Mouse (Mus musculus): ENCODE results near the gene Agap3.

The Agap3 gene

DNA sequence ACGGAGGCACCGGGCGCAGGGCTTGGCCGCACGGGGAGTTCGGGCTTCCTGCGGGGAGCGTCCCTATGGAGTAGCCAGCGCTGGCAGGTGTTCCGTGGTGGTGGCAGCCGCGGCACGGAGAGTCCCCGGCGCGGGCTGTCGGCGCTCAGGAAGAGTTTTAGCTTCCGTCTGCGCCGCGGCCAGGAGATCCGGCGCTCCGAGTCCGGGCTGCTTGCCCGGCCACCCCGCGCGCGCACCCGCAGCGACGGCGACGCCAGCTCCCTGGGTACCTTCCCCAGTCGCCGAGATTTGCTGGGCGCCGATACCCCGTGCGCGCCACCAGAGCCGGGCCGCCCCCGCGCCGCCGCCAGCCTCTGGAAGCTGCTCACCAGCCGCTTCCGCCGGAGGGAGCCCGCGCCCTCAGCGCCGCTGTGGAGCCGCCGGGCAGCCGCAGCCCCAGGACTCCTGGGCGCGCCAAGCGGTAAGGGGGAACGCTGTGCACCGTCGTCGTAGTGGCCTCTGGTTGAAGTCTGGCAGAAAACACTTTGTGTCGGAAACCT is 22.8 kb downstream of the Agap3 start:
- DNase-seq (ENCODE audit: low spot score in 2 of 2) = peak in 1 of 2 experiments; percentile 67

DNA sequence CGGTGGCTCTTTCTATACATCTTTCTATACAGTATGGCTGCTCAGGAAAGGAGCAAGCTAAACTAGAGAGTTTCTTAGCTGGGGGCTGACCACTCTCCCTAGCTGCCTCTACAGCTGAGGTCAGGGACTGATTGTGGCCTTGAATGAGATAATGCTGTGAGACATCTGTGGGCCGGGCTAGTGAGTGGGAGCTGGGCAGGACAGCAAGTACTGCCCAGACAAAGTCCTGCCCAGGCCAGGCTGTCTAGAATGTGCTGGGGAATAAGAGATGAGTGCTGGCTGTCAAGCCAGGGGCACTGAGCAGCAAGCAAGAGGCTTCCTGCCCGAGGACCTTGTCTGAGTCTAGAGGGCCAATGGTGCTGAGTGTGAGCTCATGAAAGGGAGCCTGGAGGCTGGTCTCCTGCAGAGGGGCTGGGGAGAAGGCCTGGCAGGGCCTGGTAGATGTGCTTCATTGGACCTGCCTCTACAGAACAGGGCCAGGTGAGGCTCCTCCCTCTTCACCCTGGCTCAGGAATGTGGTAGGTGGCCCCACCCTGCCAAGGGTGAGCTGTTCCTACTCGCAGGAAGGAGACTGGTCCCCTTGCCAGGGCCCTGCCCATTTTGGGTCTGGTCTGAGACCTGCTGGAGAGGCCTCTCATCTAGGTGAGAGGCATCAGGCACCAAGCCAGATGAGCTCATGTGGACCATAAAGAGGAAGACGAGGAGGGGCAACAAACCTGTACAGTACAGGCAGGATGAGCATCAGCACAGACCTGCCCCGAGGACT is 23.7 kb downstream of the Agap3 start:
- no peak for DNase-seq (ENCODE audit: low spot score in 2 of 2)

DNA sequence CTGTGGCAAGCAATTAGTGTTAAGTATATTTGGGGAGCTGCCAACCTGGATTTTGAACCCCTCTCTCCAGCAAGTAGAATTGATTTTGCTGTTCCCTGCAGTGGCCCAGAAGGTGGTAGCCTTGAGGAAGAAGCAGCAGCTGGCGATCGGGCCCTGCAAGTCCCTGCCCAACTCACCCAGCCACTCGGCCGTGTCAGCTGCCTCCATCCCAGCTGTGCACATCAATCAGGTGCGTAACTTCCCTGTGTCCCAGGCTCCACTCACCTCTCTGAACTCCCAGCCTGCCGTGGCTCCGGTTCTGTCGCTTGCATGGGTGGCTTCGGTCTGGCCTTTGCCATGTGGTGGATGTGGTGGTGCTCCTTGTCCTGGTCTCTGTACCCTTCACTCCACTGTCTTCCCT is 25.9 kb downstream of the Agap3 start:
- no peak for DNase-seq (ENCODE audit: low spot score in 2 of 2)

DNA sequence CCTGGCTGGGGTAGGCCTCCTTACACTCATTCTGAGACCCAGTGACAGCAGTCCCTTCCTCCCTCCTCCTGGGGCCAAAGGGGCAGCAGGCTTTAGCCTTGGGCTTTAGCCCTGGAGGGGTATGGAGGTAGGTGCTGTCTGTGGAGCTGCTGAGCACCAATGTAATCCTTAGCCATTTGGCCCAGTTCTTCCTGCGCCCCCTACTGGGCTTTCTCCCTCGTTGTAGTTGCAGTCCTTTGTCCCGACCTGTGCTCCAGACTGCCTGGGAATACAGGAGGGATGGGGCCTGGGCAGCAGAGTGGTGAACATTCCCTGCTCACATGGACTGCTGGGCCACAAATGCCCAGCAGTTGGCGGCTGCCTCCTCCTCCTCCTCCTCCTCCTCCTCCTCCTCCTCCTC is 29.7 kb downstream of the Agap3 start:
- peak in 1 of 2 experiments; percentile 52 for DNase-seq (ENCODE audit: low spot score in 2 of 2)

DNA sequence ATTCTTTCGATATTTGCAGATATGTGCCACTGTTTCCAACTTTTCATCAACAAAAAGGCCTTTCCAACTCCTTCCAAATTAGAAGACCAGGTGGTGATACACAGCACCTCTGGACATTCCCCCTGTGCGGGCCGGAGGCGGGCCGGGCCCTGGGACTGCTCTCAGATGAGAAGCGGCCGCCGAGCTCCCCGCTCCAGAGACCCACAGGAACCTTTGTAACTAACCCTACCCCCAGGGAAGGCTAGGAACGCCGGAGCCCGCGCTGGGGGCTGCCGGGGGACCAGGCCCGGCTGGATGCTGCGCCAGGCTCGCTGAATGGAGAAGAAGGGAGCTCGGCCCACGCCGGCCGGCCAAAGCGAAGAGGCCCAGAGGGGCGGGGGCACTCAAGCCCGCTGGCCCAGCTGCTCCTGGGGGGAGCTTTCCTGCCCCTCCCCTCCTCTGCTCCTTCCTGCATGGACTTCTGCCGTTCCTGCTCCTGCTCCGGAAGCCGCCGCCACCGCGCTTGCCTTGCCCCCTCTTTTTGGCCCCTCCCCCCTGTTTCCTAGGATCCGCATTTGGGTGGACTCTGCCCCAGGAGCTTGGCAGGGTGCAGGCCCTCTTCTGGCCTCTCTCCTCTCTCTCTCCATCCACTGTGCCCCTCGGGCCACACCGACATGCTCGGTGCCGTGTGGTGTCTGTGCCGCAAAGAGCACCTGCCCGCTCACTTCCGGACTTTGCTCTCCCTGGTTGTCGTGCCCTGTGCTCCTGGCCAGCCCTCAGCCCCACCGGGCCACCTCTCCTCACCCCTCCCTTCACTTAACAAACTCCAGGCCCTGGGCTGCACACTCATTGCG is 30.5 kb downstream of the Agap3 start:
- DNase-seq (ENCODE audit: low spot score in 2 of 2) = no peak

DNA sequence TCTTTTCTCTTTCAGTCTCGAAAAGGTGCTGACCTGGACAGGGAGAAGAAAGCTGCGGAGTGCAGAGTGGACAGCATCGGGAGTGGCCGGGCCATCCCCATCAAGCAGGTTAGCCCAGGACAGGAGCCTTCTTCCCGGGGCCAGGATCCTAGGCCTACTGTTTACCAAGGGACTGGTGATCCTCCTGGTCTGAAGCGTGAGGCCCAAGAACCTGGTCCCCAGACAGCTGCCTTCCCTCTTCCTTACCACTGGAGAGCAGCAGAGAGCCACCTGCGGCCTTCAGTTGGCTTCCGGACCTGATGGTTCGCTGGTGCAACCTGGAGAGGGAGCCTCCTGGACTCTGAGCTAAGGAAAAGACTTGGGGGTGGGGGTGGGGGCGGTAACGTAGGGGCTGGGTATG is 31.3 kb downstream of the Agap3 start:
- peak in 1 of 2 experiments; percentile 69 for DNase-seq (ENCODE audit: low spot score in 2 of 2)

DNA sequence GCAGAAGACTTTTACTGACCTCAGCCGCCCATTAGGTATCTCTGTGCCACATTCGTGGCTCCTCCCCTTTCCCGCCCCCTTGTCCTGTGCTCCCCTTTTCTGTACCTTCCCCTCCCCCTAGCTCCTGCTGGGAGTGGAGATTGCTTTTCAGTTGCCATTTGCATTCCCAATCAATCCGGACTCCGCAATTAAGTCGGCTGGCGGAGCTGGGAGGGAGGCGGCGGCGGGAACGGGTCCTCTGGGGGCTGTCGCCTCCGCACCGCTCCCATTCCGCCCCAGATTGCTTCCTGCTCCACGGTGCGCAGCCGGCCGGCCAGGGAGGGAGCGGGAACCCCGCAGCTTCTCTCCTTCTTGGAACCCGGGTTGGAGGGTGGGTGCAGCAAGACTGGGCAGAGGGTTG is 33.0 kb downstream of the Agap3 start:
- no peak for DNase-seq (ENCODE audit: low spot score in 2 of 2)

DNA sequence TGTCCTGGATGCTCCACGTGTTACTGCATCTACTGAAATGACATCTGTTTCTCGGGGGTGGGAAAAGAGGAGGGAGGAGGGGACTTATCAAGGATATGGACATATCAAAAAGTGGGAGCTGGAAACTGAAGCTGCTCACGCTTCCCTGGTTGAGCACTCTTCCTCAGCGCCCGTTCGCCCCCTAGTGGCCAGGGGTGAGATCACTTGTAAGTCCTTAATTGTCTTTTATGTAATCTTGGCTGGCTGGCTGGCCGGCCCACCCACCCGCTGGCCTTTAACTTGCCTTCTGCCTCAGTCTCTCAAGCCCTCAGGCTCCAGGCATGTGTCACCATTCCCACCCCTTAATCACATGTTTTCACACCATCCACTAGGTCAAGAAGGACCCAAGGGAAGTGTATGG is 34.1 kb downstream of the Agap3 start:
- DNase-seq (ENCODE audit: low spot score in 2 of 2) = peak; percentile 73 to 82

DNA sequence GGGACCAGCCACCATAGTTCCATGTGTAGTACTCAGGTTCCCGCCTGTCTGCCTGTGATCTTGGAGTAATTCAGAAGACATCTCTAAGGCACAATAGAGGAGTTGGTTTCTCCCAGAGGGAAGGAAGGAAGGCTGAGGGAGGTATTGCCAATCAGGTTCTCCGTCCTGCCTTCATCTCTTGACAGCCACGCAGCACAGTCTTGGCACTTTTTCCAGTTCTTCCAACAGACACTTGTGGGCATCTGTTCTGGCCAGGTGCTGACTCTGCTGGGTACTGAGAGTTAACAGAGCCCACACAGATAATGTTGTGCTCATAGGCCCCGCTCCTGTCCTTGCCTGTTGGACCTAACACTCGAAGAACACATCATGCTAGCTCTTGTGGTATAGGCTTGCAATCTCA is 34.8 kb downstream of the Agap3 start:
- no peak for DNase-seq (ENCODE audit: low spot score in 2 of 2)

DNA sequence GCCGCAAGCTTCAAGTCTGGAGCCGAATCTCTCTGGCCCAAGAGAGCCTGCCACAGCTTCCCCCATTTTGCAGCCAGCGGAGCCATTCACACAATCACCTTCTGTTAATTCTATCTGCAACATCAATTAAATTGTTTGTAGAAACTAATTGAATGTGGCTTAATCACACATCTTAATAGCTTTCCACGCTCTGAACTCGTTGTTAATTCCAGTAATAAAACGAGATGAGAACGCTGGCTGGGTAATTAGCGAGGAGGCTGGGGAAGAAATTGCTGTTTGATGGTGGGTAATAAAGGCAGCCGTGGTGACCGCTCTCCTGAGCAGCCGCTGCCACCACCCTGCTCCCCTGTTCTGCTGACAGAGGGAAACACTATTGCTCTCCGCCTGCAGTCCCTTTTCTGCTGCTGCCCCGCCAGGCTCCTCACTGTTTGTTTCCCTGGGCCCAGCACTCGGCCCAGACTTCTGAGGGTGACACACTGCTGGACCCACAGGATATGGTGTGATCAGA is 38.5 kb downstream of the Agap3 start:
- no peak for DNase-seq (ENCODE audit: low spot score in 2 of 2)

DNA sequence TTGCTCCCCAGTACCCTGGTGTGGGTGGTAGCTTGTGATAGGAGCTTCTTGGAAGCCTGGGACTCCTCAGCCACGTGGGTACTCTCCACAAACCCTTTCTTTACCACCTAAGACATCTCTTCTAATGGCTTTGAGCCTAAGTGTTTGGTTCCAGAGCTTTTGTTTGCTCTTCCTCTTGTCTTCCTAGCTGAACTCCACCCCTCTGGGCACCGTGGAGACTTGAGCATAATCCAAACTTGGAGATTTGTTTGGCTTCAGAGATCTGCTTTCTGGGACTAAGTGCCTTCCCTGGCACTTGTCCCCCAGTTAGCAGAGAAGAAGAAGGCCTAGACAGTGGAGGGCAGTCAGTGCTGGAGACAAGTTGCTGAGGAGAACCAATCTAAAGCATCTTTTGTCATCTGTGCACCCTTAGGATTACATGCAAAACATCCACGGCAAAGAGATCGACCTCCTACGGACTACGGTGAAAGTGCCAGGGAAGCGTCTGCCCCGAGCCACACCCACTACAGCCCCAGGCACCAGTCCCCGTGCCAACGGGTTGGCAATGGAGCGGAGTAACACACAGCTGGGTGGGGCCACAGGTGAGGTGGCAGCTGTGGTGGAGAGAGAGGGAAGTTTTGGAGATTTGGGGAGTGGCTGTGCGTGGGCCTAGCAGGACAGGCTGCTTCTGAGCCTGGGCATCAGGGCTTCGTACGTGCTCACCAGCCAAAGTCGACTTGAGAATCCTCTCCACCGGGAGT is 40.7 kb downstream of the Agap3 start:
- DNase-seq (ENCODE audit: low spot score in 2 of 2) = no peak

DNA sequence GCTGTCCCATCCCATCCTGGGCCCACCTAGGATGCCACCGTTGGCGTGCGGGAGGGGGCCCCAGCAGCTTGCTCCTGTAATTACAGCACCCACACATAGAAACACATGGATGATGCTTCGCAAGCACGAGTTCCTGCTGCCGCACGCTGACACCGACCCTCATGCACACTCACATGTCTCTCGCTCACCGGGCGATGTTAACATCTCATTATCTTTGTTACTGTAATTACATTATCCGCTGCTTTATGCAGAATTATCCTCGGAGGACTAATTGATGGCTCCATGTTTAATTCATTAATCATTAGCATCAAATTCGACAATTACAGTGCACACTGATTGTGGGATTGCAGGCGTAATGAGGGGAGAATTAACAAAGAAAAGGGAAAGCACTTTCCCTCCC is 43.0 kb downstream of the Agap3 start:
- no peak for DNase-seq (ENCODE audit: low spot score in 2 of 2)

DNA sequence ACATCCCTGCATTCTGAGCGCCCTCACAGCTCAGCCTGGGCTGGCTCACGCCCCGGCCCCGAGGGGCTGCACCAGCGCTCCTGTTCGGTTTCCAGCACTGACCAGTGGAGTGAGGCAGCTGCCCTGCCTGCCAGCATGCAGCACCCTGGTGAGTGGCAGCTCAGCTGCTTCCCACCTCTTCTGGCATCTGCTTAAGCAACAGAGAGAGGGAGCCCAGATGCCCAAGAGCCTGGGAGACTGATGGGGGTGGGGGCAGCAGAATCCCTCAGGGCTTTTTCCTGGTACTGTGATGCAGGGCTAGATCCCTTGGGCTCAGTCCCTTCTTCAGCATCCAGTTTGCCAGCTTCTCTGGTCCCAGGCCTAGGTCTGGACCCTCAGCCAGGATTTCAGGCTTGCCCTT is 44.8 kb downstream of the Agap3 start:
- DNase-seq (ENCODE audit: low spot score in 2 of 2) = no peak

DNA sequence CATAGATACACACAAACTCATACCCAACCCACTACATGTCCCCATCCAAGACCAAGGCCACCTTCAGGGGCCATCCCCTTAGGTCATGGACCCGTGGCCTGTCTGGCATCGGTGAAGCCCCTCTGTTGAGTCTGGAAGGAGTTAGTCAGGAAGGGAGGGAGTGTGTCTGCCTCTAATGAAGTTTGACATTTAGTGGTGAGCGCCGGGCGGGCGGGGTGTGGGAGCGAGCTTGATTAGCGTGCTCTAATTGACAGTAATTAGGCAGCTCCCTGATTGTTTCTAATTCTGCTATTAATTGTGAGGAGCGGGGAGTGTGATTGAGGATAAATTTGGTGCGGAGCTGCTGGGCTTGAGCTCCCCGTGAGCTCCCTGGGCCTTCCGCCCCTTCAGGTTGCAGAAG is 45.5 kb downstream of the Agap3 start:
- DNase-seq (ENCODE audit: low spot score in 2 of 2) = no peak

DNA sequence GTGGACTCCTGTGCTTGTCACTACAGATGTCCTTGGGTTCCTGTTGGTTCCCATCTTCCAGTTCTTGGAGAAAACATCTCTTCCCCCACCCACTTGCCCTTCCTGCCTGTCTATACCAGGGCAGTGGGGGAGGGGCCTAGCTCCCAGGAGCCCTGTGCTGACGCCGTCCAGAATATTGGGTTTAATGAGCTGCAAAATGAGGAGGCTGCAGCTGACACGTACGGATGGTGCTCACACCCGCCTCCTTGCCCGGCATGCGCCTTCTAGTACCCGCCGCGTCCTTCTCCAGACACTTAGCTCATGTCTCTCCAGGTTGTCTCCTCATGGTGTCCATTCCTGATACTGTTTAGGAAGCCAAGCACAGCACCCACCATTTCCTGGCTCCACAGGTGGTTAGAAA is 47.1 kb downstream of the Agap3 start:
- no peak for DNase-seq (ENCODE audit: low spot score in 2 of 2)

DNA sequence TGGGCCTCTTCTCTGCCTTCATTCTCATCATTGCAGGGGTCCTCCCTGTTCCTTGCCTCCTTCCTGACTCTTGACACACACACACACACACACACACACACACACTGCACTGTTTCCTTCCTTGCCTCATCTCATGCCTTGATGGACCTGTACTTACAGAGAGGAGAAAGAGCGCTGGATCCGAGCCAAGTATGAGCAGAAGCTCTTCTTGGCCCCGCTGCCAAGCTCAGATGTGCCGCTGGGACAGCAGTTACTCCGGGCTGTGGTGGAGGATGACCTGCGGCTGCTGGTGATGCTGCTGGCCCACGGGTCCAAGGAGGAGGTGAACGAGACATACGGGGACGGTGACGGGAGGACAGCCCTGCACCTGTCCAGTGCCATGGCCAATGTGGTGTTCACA is 48.9 kb downstream of the Agap3 start:
- DNase-seq (ENCODE audit: low spot score in 2 of 2) = no peak

DNA sequence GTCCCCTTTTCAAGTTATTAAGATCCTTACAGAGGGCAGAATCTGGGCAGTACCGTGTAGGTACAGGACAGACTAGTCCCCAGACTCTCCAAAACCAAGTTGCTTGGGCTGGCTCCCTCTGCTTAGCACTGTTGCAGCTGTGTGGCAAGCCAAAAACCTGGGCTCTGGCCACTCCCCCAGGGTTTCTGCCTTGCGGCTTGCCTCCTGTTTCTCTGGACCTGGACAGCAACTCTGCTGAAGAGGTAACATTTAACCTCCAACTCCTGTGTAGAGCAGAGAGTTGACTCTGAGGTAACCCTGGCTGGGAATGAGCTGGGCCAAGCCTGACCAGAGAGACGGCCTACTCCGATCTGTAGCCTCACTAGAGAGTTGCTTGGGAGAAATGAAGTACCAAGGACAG is 50.8 kb downstream of the Agap3 start:
- DNase-seq (ENCODE audit: low spot score in 2 of 2) = no peak

DNA sequence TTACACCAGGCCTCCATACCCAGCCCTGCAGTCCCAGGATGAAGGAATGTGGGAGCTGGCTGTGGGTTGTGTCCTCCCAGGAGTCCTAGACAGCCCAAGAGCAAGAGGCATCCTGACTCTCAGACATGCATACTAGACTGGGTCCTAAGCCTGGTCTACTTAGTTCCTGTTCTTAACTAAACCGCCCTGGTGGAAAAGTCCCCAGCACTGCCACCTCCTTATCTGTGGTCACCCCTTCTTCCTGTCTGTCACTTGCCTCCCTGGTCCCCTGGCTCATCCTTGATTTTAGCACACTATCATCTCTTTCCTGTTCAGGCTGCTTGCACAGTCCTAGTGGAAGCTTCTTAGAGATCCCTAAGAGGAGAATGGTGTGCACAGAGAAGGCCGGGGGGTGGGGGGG is 53.5 kb downstream of the Agap3 start:
- DNase-seq (ENCODE audit: low spot score in 2 of 2) = no peak

DNA sequence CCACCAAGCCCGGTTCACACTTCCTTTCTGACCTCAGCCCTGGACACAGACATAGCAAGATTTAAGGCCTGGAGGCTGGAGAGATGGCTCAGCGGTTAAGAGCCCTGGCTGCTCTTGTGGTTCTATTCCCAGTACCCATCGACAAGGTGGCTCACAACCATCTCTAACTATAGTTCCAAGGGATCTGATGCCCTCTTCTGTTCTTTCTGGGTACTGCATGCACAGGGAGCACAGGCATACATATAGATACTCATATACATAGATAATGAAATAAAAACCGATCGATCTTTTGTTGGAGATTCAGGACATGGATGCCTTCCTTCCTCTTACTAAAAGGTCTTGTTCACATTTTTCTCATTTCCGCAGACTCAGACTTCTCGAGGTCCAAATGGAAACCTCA is 56.4 kb downstream of the Agap3 start:
- no peak for DNase-seq (ENCODE audit: low spot score in 2 of 2)

DNA sequence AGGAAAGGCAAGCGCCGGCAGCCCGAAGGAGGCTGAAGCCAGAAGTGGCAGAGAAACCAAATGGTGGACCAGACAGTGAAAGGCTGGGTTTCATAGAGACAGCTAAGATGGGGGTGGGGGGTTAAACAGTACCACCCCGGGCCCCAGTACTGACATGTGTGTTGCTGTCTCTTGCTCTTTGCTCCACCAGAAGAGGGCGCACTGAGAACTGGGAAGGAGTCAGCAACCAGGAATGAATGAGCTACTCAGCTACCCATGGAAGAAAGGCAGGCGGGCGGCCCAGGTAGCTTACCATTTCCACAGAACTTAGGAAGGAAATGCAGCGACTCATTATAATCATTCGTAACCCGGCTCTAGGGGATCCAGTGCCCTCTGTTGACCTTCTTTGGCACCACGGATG is 58.7 kb downstream of the Agap3 start:
- no peak for DNase-seq (ENCODE audit: low spot score in 2 of 2)

DNA sequence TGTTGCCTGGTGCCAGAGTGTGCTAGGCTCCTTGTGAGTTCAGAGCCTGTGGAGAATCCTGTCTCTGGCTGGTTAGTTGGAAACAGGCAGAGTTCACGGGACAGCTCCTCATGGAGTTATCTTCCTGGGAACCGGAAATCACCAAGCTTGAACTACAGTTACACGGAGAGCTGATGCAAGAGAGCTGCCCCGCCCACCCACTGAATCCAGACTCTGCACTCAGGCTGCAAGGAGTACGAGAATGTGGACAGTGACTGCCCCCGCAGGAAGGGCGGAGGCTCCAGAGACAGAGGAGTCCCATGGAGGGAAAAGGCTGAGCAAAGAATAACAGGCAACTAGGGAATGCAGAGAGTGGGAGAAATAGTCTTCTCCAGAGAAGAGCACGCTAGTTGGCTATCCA is 60.3 kb downstream of the Agap3 start:
- DNase-seq (ENCODE audit: low spot score in 2 of 2) = no peak

DNA sequence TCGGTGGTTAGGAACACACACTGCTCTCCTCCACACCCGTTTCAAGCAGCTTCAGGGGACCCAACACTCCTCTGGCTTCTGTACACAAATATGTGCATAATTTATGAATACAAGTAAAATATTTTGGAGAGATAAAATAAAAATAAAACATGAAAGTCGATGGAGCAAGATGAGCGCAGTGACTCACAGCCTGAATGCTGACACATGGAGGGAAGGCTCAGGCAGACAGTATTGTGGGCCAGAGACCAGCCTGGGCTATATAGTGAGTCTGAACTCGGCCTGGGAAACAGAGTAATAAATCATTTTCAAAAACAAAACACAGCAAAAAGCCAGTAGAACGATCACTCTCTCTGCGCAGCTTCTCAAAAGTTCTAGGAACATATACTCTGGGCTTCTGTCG is 69.4 kb downstream of the Agap3 start:
- DNase-seq (ENCODE audit: low spot score in 2 of 2) = no peak

Data from frontal cortex, postnatal 10 days (tissue).